Mouse (Mus musculus) liver, postnatal 0 days (tissue): ENCODE data around the gene Sema3c.

Experiments used
- CTCF ChIP-seq: sonication (generic); IDR thresholded peaks from 2 replicates; pipeline ENCODE4 v1.5.1; 2016; ENCODE audit warnings: antibody characterized with exemption, low read depth
- EP300 ChIP-seq: IDR thresholded peaks from 2 replicates; pipeline ENCODE4 v1.6.1; 2016; ENCODE audit warnings: antibody characterized with exemption, low read depth, mild to moderate bottlenecking

DNA sequence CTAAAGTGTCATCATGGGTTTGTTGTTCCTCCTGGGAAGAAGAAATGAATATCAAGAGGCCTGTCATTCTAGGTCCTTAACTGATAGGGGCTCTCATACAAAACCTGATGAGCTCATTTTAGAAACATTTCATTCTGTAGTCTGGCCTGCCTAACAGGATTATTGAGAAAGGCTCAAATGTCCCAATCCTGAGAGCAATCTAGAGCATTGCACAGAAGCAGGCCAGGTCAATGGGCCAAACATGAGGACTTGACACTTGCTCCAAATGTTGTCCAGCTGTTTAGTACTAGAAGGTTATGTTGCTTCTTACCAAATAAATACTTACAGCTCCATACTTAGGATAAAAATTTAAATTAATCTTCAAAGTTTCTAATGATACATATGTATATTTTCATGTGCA lies 97.3 kb downstream of the Sema3c start:
- no peak for TF ChIP-seq CTCF
- no peak for TF ChIP-seq EP300
